Mouse (Mus musculus) embryonic facial prominence, embryonic 12.5 days (tissue): ENCODE measurements at regions not wholly inside any gene's neighbourhood (a gene's known extent, or its start where the extent isn't known, plus 50 kb on each side); places are given as distances from the start of the nearest gene placed in this dataset.

Source experiments
- ATAC-seq: fragments of 200-750 bp; cut with Nextera tagmentation; 2 replicates; pipeline ENCODE4 v1.8.0; 2017; ENCODE audit not compliant: insufficient number of reproducible peaks, insufficient read depth, low FRiP score, low TSS enrichment
- H3K27ac ChIP-seq: fragments of 300-500 bp; sonication (generic); 2 replicates; pipeline ENCODE4 v1.5.1; 2016; ENCODE audit warnings: mild to moderate bottlenecking
- H3K27me3 ChIP-seq: fragments of 300-500 bp; sonication (generic); 2 replicates; pipeline ENCODE4 v1.6.1; 2016; ENCODE audit warnings: mild to moderate bottlenecking, moderate library complexity
- H3K36me3 ChIP-seq: fragments of 300-500 bp; sonication (generic); 2 replicates; pipeline ENCODE4 v1.6.1; 2016; ENCODE audit warnings: mild to moderate bottlenecking
- H3K4me1 ChIP-seq: fragments of 300-500 bp; sonication (generic); 2 replicates; pipeline ENCODE4 v1.6.1; 2016
- H3K4me2 ChIP-seq: fragments of 300-500 bp; sonication (generic); replicated peaks from 2 replicates; pipeline ENCODE4 v1.6.1; 2016; ENCODE audit warnings: mild to moderate bottlenecking, moderate library complexity
- H3K4me3 ChIP-seq: fragments of 300-500 bp; sonication (generic); 2 replicates; pipeline ENCODE4 v1.5.1; 2016; ENCODE audit warnings: mild to moderate bottlenecking
- H3K9ac ChIP-seq: fragments of 300-500 bp; sonication (generic); 2 replicates; pipeline ENCODE4 v1.6.1; 2016; ENCODE audit warnings: mild to moderate bottlenecking, moderate library complexity
- H3K9me3 ChIP-seq: fragments of 300-500 bp; sonication (generic); 2 replicates; pipeline ENCODE4 v1.6.1; 2016; ENCODE audit warnings: mild to moderate bottlenecking, moderate library complexity
- WGBS: fragments of 180-500 bp; shearing (Covaris S2); methylation state at CpG from one replicate; pipeline ENCODE4 v1.1.7; 2016; 5-methylcytosine and 5-hydroxymethylcytosine counted together

GRCm38 (mm10) chr7:113148700-113149099 lies 58.6 kb upstream of the Arntl start:
- Histone ChIP-seq H3K27ac (no peak overlapping the region; the same call in 1 of the 2 replicates), H3K4me3 (no peak overlapping the region), H3K9me3 (no peaks in the 10 kb centered on the region), H3K4me1 (peaks cover 37% of the 10 kb centered on the region), H3K9ac (no peak overlapping the region), H3K36me3 (no peaks in the 10 kb centered on the region), H3K27me3 (no peaks in the 10 kb centered on the region), H3K4me2 (no peak overlapping the region)
- ATAC-seq: no peak
- WGBS: 85% methylated on average over 6 of the region's 6 CpGs

GRCm38 (mm10) chr7:113149966-113150470 lies 57.2 kb upstream of the Arntl start:
- no peak for ATAC-seq
- Histone ChIP-seq H3K4me2 (no peak overlapping the region), H3K9ac (no peak overlapping the region), H3K4me3 (no peak overlapping the region), H3K27ac (no peak overlapping the region), H3K9me3 (no peaks in the 10 kb centered on the region), H3K4me1 (peaks cover 37% of the 10 kb centered on the region), H3K27me3 (no peaks in the 10 kb centered on the region), H3K36me3 (no peaks in the 10 kb centered on the region)
- whole genome bisulfite sequencing: 73% methylated on average over 4 of the region's 4 CpGs

- Histone ChIP-seq H3K9ac (no peak overlapping the region), H3K27me3 (no peaks in the 10 kb centered on the region), H3K27ac (0 out of 2 replicates have a peak overlapping the region, but pooled peaks have one; percentile 36), H3K4me3 (no peak overlapping the region), H3K9me3 (no peaks in the 10 kb centered on the region), H3K4me2 (no peak overlapping the region), H3K36me3 (no peaks in the 10 kb centered on the region), H3K4me1 (peaks cover 37% of the 10 kb centered on the region)
- no peak for ATAC-seq
- WGBS: 51% methylated on average over 6 of the region's 6 CpGs
Measured at GRCm38 (mm10) chr7:113150789-113151188, 56.5 kb upstream of the Arntl start.

- no peak for ATAC-seq
- H3K4me1 ChIP-seq: peaks cover 37% of the 10 kb centered on the region
- 0 out of 2 replicates have a peak overlapping the region, but pooled peaks have one; percentile 36 for H3K27ac ChIP-seq
- H3K4me2 ChIP-seq: no peak overlapping the region
- no peaks in the 10 kb centered on the region for H3K9me3 ChIP-seq
- no peaks in the 10 kb centered on the region for H3K27me3 ChIP-seq
- H3K9ac ChIP-seq: no peak overlapping the region
- 41% methylated on average over 6 of the region's 6 CpGs for WGBS
- no peak overlapping the region for H3K4me3 ChIP-seq
- H3K36me3 ChIP-seq: no peaks in the 10 kb centered on the region
Measured at GRCm38 (mm10) chr7:113151499-113151898, 55.8 kb upstream of the Arntl start.

GRCm38 (mm10) chr7:113153386-113153785 lies 53.9 kb upstream of the Arntl start:
- ATAC-seq: no peak
- Histone ChIP-seq H3K4me3 (no peak overlapping the region), H3K9ac (no peak overlapping the region), H3K36me3 (no peaks in the 10 kb centered on the region), H3K9me3 (no peaks in the 10 kb centered on the region), H3K4me1 (peaks cover 26% of the 10 kb centered on the region), H3K4me2 (no peak overlapping the region), H3K27me3 (no peaks in the 10 kb centered on the region), H3K27ac (no peak overlapping the region)
- 86% methylated on average over 2 of the region's 2 CpGs for WGBS

- H3K27ac ChIP-seq: no peak overlapping the region
- no peaks in the 10 kb centered on the region for H3K27me3 ChIP-seq
- H3K4me3 ChIP-seq: no peak overlapping the region
- H3K36me3 ChIP-seq: no peaks in the 10 kb centered on the region
- H3K4me1 ChIP-seq: peaks cover 25% of the 10 kb centered on the region
- WGBS: 74% methylated on average over 4 of the region's 4 CpGs
- H3K4me2 ChIP-seq: no peak overlapping the region
- H3K9me3 ChIP-seq: no peaks in the 10 kb centered on the region
- no peak for ATAC-seq
- no peak overlapping the region for H3K9ac ChIP-seq
Measured at GRCm38 (mm10) chr7:113154066-113154465, 53.2 kb upstream of the Arntl start.

- no peak overlapping the region for H3K4me2 ChIP-seq
- H3K27ac ChIP-seq: no peak overlapping the region
- no peak overlapping the region for H3K9ac ChIP-seq
- peaks cover 15% of the 10 kb centered on the region for H3K4me1 ChIP-seq
- 53% methylated on average over 5 of the region's 5 CpGs for WGBS
- H3K36me3 ChIP-seq: no peaks in the 10 kb centered on the region
- no peak for ATAC-seq
- no peaks in the 10 kb centered on the region for H3K9me3 ChIP-seq
- no peak overlapping the region for H3K4me3 ChIP-seq
- H3K27me3 ChIP-seq: no peaks in the 10 kb centered on the region
Measured at GRCm38 (mm10) chr7:113156366-113156765, 50.9 kb upstream of the Arntl start.

- H3K9me3 ChIP-seq: no peaks in the 10 kb centered on the region
- H3K27me3 ChIP-seq: no peaks in the 10 kb centered on the region
- H3K36me3 ChIP-seq: no peaks in the 10 kb centered on the region
- H3K4me1 ChIP-seq: peaks cover 9% of the 10 kb centered on the region
- H3K4me2 ChIP-seq: no peak overlapping the region
- H3K9ac ChIP-seq: no peak overlapping the region
- 72% methylated on average over 12 of the region's 12 CpGs for WGBS
- H3K27ac ChIP-seq: no peak overlapping the region
- no peak overlapping the region for H3K4me3 ChIP-seq
- ATAC-seq: no peak
Measured at GRCm38 (mm10) chr7:113156861-113157747, 50.2 kb upstream of the Arntl start.
